Mouse (Mus musculus) lung, postnatal 0 days (tissue): ENCODE results near the gene App.

Source experiments
- CTCF ChIP-seq: IDR thresholded peaks from 2 replicates; pipeline ENCODE4 v1.5.1; 2016; ENCODE audit warnings: antibody characterized with exemption, mild to moderate bottlenecking
- EP300 ChIP-seq: IDR thresholded peaks from 2 replicates; pipeline ENCODE4 v1.6.1; 2016; ENCODE audit warnings: antibody characterized with exemption, mild to moderate bottlenecking, control low read depth

DNA sequence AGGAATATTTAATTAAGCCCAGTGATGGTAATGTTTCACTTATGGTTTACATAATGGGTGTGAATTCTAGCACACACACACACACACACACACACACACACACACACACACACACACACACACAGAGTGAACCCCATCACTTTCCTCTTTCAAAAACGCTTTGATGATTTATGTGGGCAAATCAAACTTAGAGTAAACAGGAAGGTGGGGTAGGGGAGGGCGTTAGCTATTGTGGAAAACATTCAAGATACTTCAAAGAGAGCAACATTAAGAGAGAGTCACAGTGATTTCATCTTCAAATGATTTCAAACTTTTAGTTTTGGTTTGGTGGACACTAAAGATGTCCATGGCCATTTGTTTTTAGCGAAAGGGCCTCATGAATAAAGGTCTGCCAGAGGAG, 191.0 kb downstream of the App start:
- TF ChIP-seq EP300 (no peak), CTCF (no peak)
